Mouse (Mus musculus): ENCODE measurements at regions not wholly inside any gene's neighbourhood (a gene's known extent, or its start where the extent isn't known, plus 50 kb on each side); places are given as distances from the start of the nearest gene placed in this dataset.

GRCm38 (mm10) chr4:45746451-45746850 lies 52.4 kb upstream of the Aldh1b1 start:
- DNase-seq: no peak

GRCm38 (mm10) chr4:45745746-45746145 lies 53.1 kb upstream of the Aldh1b1 start:
- DNase-seq: no peak

DNA sequence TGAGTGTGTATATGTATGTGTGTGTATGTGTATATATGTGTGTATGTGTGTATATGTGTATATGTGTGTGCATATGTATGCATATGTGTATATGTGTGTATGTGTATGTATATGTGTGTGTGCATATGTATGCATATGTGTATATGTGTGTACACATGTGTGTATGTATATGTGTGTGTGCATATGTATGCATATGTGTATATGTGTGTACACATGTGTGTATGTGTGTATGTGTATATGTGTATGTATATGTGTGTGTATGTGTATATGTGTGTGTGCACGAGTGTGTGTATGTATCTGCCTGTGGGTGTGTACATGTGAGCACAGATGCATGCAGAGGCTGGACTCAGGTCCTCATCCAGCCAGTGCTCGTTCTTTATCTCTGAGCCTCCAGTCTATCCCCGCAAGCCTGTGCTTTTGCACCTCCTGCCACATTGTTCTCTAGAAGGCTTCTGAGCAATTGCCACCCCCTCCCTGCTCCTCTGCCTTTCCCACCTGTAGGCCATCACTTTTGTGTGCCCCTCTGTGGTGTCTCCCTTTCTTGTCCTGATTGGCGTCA lies 53.9 kb upstream of the Aldh1b1 start:
- DNase-seq: no peak

DNA sequence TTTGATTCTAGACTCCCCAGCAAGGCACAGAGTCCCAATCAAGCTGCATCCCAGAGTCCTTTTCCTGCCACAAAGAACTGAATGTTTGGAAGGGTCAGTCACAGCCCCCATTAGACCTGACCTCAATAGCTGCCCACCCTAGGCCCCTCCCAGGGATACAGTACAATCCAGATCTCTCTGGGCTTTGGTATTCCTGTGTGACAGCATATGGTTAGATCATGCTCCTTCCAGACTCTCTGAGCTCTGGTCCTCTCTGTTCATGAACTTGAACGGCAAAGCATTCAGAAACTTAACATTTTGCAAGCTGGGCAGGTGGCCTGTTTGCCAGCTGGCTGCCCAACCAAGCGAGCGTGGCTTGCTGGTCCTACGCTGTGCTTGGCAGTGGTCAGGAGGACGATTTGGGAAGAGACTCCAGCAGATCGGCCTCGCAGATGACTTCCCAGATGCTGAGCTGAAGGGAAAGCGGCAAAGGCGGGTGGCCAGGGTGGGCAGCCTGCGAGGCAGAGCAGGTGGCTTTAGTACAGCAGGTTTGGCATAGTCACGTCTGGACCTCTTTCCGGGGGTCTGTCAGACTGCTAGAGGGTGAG lies 58.0 kb upstream of the Aldh1b1 start:
- DNase-seq: no peak

- no peak for DNase-seq
Observed at GRCm38 (mm10) chr4:45740319-45740718, 58.5 kb upstream of the Aldh1b1 start.

DNA sequence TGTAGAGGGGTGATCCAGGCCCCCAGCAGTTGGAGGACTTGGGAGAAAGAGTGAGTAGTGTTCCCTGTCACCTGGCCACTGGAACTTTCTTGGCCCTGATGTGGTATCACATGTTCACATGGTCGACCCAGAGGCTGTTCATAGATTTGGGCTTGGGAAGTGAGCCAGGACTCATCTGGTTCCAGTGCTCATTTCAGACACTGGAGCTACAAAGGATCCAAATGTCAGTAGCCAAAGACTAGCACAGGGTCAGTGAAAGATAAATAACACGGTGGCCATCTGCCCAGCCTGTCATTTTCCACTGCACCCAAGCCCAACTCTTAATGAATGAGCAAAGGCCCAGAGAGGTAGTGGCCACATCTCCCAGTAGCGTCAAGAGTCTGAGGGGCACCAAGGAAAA lies 59.1 kb upstream of the Aldh1b1 start:
- peak in 1 of 2 experiments; percentile 15 for DNase-seq

- no peak for DNase-seq
Observed at GRCm38 (mm10) chr4:45739168-45739567, 59.7 kb upstream of the Aldh1b1 start.

DNA sequence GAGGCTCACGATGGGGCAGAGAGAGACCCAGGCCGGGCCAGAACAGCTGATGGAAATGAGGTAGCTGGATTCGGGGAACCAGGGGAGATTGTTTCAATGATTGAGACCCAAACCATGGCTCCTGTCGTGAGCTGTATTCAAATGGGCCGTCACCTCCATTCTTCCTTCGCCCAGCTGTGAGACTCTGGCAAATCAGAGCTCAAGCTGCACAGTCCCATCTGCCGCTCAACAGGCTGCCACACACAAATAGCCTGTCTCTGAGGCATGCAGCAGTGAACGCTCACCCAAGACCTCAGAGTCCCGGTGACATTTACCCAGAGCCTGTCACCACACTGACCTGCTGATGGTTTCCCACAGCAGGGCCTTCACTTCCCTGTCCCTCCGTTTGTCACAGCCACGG lies 60.1 kb upstream of the Aldh1b1 start:
- no peak for DNase-seq

GRCm38 (mm10) chr4:45736215-45736815 lies 62.5 kb upstream of the Aldh1b1 start:
- no peak for DNase-seq

DNA sequence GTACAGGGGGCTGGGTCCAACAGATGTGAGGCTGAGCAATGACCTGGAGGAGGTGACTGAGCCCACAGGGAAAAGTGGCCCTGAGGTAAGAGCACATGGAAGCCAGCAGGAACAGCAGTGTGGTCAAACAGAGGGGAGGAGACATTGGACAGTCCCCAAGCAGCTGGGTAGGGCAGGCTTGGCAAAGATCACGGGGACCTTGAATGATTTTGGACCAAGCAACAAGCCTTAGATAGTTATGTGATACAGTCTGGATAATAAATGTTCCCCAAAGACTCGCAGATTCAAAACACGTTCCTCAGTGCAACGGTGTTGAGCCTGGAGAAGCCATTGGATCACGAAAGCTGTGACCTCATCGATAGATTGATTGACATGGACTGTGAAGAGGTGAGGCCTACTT lies 64.8 kb upstream of the Aldh1b1 start:
- no peak for DNase-seq

- DNase-seq: no peak
Observed at GRCm38 (mm10) chr4:45730862-45731831, 67.7 kb upstream of the Aldh1b1 start.

DNA sequence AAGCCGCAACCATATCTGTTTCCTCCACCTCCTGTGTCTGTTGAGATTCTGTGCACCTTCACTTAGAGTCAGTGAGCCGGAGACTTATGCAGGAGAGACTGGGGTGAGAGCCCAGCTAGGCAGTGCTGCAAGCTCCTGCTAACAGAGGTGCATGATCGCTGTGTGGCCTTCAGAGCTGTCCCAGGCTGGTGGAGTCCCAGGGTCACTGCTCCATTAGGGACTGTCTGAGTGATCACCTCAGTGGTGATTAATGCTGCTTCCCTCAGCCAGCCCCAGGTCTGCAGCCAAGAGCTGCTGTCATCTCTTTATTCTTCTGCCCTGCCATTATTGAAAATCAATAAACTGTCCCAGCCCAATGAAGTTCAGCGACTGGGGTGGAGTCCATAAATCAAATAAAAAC lies 69.0 kb upstream of the Aldh1b1 start:
- DNase-seq: no peak

- no peak for DNase-seq
Observed at GRCm38 (mm10) chr4:45728825-45729224, 70.0 kb upstream of the Aldh1b1 start.

- no peak for DNase-seq
Observed at GRCm38 (mm10) chr4:45727915-45728314, 70.9 kb upstream of the Aldh1b1 start.

GRCm38 (mm10) chr4:45727474-45727873 lies 71.3 kb upstream of the Aldh1b1 start:
- DNase-seq: no peak

DNA sequence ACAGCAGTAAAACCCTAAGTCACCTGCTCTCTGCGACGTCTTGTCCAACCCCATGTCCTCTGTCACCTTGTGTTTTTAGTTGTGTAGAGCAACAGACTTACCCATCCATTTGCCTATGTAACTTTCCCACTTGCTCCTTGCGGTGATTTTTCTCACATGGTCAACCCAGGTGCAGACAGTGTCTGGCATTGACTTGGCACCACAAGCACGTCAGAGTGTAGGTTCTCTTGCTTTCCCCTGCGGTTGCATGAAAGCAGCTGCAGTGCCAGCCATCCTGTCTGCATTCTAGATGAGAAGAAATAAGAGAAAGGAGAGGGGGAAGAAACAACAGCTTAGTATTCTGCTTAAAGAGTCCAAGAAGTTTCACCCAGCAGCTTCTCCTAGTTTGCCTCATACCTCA lies 72.0 kb upstream of the Aldh1b1 start:
- DNase-seq: no peak

DNA sequence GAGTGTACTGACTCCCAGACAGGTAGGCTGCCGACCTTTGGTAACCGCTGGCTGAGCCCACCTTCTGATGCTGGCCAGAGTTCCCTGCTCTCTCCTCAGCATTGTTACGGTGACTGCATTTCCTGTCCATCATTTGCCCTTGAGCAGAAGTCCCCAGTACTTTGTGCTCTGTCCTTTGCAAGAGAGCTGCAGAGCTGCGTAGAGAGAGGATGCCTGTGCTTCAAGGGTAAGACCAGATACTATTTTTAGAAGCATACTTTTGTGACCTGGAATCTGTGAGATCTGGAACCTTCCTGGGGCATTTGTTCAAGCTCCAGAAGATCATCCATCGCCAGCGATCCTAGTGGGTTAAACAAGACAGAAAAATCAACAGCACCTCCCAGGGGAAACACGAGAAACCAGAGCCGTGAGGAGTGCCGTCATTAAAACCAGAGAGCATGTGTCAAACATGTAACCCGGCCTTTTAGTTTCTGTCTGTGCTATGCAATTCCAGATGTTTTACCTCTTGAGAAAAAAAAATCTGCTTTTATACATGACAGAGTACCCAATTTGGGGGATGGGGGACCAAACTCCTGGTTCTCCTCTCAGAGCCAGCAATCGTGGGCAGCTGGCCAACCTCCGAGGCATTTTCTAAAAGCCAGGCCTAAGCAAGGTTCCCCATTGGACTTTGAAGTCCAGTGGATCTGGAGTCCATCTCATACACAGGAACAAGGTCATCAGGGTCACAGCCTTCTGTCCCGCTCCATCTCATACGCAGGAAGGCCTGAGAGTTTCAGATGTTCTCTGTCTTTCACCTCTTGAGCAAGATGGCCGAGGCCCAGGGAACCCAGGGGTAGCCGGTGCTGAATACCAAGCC lies 73.5 kb upstream of the Aldh1b1 start:
- peak; percentile 35 to 54 for DNase-seq

GRCm38 (mm10) chr4:45720352-45720751 lies 78.5 kb upstream of the Aldh1b1 start:
- DNase-seq: no peak

GRCm38 (mm10) chr4:45719564-45719963 lies 79.3 kb upstream of the Aldh1b1 start:
- no peak for DNase-seq

DNA sequence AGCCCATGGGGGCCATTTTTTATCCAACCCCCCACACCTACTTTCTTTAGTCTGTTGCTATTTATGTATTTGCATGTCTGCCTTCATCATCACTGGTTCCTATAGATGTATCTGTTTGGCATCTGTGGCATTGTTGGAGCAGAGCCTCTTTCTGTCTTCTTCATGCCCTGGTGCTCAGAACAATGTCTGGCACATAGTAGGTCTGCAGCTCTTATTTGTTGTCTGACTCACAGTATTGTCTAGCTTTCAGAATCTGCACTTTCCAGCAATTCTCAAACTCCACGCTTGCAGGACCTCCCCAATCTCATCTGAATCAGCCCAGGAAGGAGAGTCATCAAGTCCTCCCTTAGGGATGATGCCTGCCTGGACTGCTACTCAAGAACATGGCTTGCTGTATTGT lies 82.9 kb upstream of the Aldh1b1 start:
- DNase-seq: no peak

GRCm38 (mm10) chr4:45713837-45714508 lies 84.8 kb upstream of the Aldh1b1 start:
- DNase-seq: no peak
